In genomic region chr2:27181907-27182306, GRCm38 (mm10) we compare ENCODE assay signal across 18 mouse cellular contexts. TPM values are rescaled to one million over a fixed set of nuclear protein-coding genes. Genes with fewer than 3 reads are reported as not detected.
A peak's percentile ranks its signal among the peaks of the same experiment; 100 is the strongest.
DNase-seq lines count a peak whose midpoint lies in the region; ATAC-seq lines count a peak whose summit lies in the region.
"Had no signal": no experiment of that assay in that cellular context is flagged by ENCODE, and none has a peak within 500 bp of the region (broad histone marks: within the 10 kb centered on the region; RNA-seq: fewer than 3 reads in every experiment).

No protein-coding gene starts in this region.

- H3K4me1 ChIP-seq in heart, embryonic 14.5 days (ENCODE audit: control insufficient read depth in 2 of 2, insufficient read depth in 2 of 2, low read length in 2 of 2), result peaks cover 63 to 68% of the 10 kb centered on the region in 2 experiments
- 0 out of 2 replicates have a peak, but pooled peaks cover under 1% of the 10 kb centered on the region for H3K4me1 ChIP-seq in forebrain, embryonic 11.5 days (replicated peaks; ENCODE audit: control insufficient read depth, insufficient read depth, low read length)

- peak overlapping the region; percentile 52 for H3K9ac ChIP-seq in heart, embryonic 14.5 days (ENCODE audit: low read length)
- no peak overlapping the region for H3K9ac ChIP-seq in forebrain, embryonic 11.5 days (ENCODE audit: low read length)
- H3K9ac ChIP-seq: embryonic facial prominence, embryonic 15.5 days; forebrain, postnatal 0 days; intestine, embryonic 15.5 days had no signal

- no peaks in the 10 kb centered on the region for H3K36me3 ChIP-seq in heart, embryonic 14.5 days (ENCODE audit: control insufficient read depth, insufficient read depth, low read length)
- H3K36me3 ChIP-seq in forebrain, embryonic 11.5 days (ENCODE audit: control insufficient read depth, insufficient read depth, low read length), result no peaks in the 10 kb centered on the region
- H3K36me3 ChIP-seq: embryonic facial prominence, embryonic 15.5 days; intestine, embryonic 15.5 days had no signal

- H3K27ac ChIP-seq in heart, embryonic 14.5 days (replicated peaks in 1 of 2; ENCODE audit: control insufficient read depth in 1 of 2, insufficient read depth in 1 of 2, low read depth in 2 of 2, low read length in 2 of 2), result peak overlapping the region; percentile 83 to 90
- no peak overlapping the region for H3K27ac ChIP-seq in forebrain, embryonic 11.5 days (ENCODE audit: low read depth, low read length)
- H3K27ac ChIP-seq: embryonic facial prominence, embryonic 15.5 days; intestine, embryonic 15.5 days; stomach, postnatal 0 days had no signal

- intact Hi-C loops in heart, postnatal 25 days (cut with DNase I), result no loop called here

- DNase-seq in heart, adult 11 months, result peak; percentile 98
- no peak for DNase-seq in heart, postnatal 25 days (ENCODE audit: low spot score)
- DNase-seq in cerebellum, adult 9-11 months, result peak; percentile 60
- DNase-seq in lung, postnatal 10 days, result peak; percentile 66
- DNase-seq in forebrain, embryonic 11.5 days (ENCODE audit: low spot score), result no peak
- DNase-seq in frontal cortex, postnatal 14 days (ENCODE audit: low spot score in 2 of 2), result no peak
- DNase-seq in spleen, adult 18-20 months, result no peak
- DNase-seq: adrenal gland, postnatal 36 days; forebrain, postnatal 0 days; layer of hippocampus, adult 9-11 months had no signal

- 18% methylated on average over 4 of the region's 4 CpGs for WGBS in heart, embryonic 14.5 days
- WGBS in forebrain, embryonic 11.5 days, result 76% methylated on average over 4 of the region's 4 CpGs

- ATAC-seq in heart, embryonic 14.5 days (ENCODE audit: insufficient number of reproducible peaks, insufficient read depth, low FRiP score, low read depth), result peak; percentile 64
- ATAC-seq in forebrain, embryonic 11.5 days (replicated peaks; ENCODE audit: low FRiP score), result no peak
- ATAC-seq: forebrain, postnatal 0 days; intestine, embryonic 15.5 days had no signal

- no peak overlapping the region for H3K4me3 ChIP-seq in heart, embryonic 14.5 days (ENCODE audit: control insufficient read depth in 1 of 2, insufficient read depth in 1 of 2, low read depth in 1 of 2, low read length in 2 of 2)
- H3K4me3 ChIP-seq in forebrain, embryonic 11.5 days (ENCODE audit: low read depth, low read length), result no peak overlapping the region
- H3K4me3 ChIP-seq: embryonic facial prominence, embryonic 15.5 days; intestine, embryonic 15.5 days; megakaryocyte, embryonic 14.5 days; myocyte had no signal

- peak overlapping the region; percentile 42 for H3K4me2 ChIP-seq in heart, embryonic 14.5 days (ENCODE audit: low read length)
- H3K4me2 ChIP-seq in forebrain, embryonic 11.5 days (ENCODE audit: low read depth, low read length, severe bottlenecking), result no peak overlapping the region
- H3K4me2 ChIP-seq: embryonic facial prominence, embryonic 15.5 days; intestine, embryonic 15.5 days had no signal

- H3K9me3 ChIP-seq in heart, embryonic 14.5 days (ENCODE audit: control insufficient read depth, low read length), result no peaks in the 10 kb centered on the region
- H3K9me3 ChIP-seq in forebrain, embryonic 11.5 days (ENCODE audit: control insufficient read depth, low read length), result no peaks in the 10 kb centered on the region
- H3K9me3 ChIP-seq: embryonic facial prominence, embryonic 15.5 days; intestine, embryonic 15.5 days; megakaryocyte, embryonic 14.5 days had no signal

- H3K27me3 ChIP-seq in heart, embryonic 14.5 days (ENCODE audit: control insufficient read depth, insufficient read depth, low read length), result no peaks in the 10 kb centered on the region
- no peaks in the 10 kb centered on the region for H3K27me3 ChIP-seq in forebrain, embryonic 11.5 days (ENCODE audit: control insufficient read depth, insufficient read depth, low read length)
- H3K27me3 ChIP-seq: intestine, embryonic 15.5 days had no signal

RNA-seq across cellular contexts. Expression of gene Dbh, which starts 16.9 kb away (rescaled TPM):
- 1 to 10 TPM; 2.1 to 2.7 TPM for total RNA-seq in heart, postnatal 25 days (2021)
- polyA plus RNA-seq in heart, embryonic 14.5 days (2014; fragmentation: Nextera tagmentation; extraction: Ambion mirVana), result 0.55 and 1.8 TPM in 2 replicates
- not detected in 2 replicates for polyA plus RNA-seq in forebrain, embryonic 11.5 days (2014; fragmentation: Nextera tagmentation; extraction: Ambion mirVana)
- total RNA-seq: common myeloid progenitor, adult 5-6 weeks; granulocyte monocyte progenitor cell, adult 5-6 weeks had no signal

RNA-seq across cellular contexts. Expression of gene Fam163b, which starts 39.6 kb away (rescaled TPM):
- under 1 TPM; 0.34 to 0.48 TPM for total RNA-seq in heart, postnatal 25 days (2021)
- 0.66 and 0.70 TPM in 2 replicates for polyA plus RNA-seq in heart, embryonic 14.5 days (2014; fragmentation: Nextera tagmentation; extraction: Ambion mirVana)
- 0.09 TPM in 1 of 2 replicates, not detected in the other for polyA plus RNA-seq in forebrain, embryonic 11.5 days (2014; fragmentation: Nextera tagmentation; extraction: Ambion mirVana)
- total RNA-seq: common myeloid progenitor, adult 5-6 weeks; granulocyte monocyte progenitor cell, adult 5-6 weeks had no signal

Comparison
In these comparisons a context has a peak if more than half of its experiments do, and no peak if none do; other contexts are left out.
1. DNase-seq: peak in heart, adult 11 months (single experiment), cerebellum, adult 9-11 months (single experiment) and lung, postnatal 10 days (single experiment); none in heart, postnatal 25 days (single experiment), forebrain, embryonic 11.5 days (single experiment), frontal cortex, postnatal 14 days (0 of 2) and spleen, adult 18-20 months (0 of 2).